Mouse (Mus musculus): ENCODE measurements around the gene Zfp639. TPM values are rescaled to one million over a fixed set of nuclear protein-coding genes. Genes with fewer than 3 reads are reported as not detected.

Gene Zfp639
- total and polyA plus RNA-seq, 3 experiments: 34.1 to 302 (median 35.4) TPM

GRCm38 (mm10) chr3:32508666-32509324 lies 1.3 kb upstream of the Zfp639 start (continued):
- TF ChIP-seq JUND (IDR thresholded peaks at IDR 0.05; ENCODE audit: low read depth, low read length) (no peak), ZNF384 (IDR thresholded peaks at IDR 0.05; ENCODE audit: low read depth, low read length) (0 out of 2 replicates have a peak, but pooled peaks have one; percentile 14), ZC3H11A (IDR thresholded peaks at IDR 0.05; ENCODE audit: low read depth, low read length) (peak; percentile 90), E2F4 (IDR thresholded peaks at IDR 0.05; ENCODE audit: borderline replicate concordance, low read depth, low read length) (no peak), UBTF (IDR thresholded peaks at IDR 0.05; ENCODE audit: borderline replicate concordance, insufficient read depth, low read depth, low read length) (no peak), GATA1 (IDR thresholded peaks at IDR 0.05; ENCODE audit: low read depth, low read length) (no peak), POLR2AphosphoS2 (IDR thresholded peaks at IDR 0.05; ENCODE audit: low read length) (no peak), KAT2A (conservative IDR thresholded peaks at IDR 0.05; ENCODE audit: low read depth, low read length) (no peak), NRF1 (IDR thresholded peaks at IDR 0.05; ENCODE audit: insufficient read depth, low read depth, low read length, poor library complexity, severe bottlenecking) (no peak), CHD2 (IDR thresholded peaks at IDR 0.05; ENCODE audit: low read length) (no peak), TCF12 (IDR thresholded peaks at IDR 0.05; ENCODE audit: low read depth, low read length) (no peak), NELFE (IDR thresholded peaks at IDR 0.05; ENCODE audit: low read depth, low read length) (no peak), HCFC1 (IDR thresholded peaks at IDR 0.05; ENCODE audit: low read depth, low read length) (0 out of 2 replicates have a peak, but pooled peaks have one; percentile 36), SMC3 (IDR thresholded peaks at IDR 0.05; ENCODE audit: low read depth, low read length) (peak; percentile 96), MAFK (IDR thresholded peaks at IDR 0.05; ENCODE audit: borderline replicate concordance, low read depth, low read length) (no peak), BHLHE40 (IDR thresholded peaks at IDR 0.05; ENCODE audit: borderline replicate concordance, low read depth, low read length) (no peak), MYB (IDR thresholded peaks at IDR 0.05; ENCODE audit: low read depth, low read length) (no peak), EP300 (IDR thresholded peaks at IDR 0.05; ENCODE audit: low read depth in 1 of 2, low read length in 2 of 2) (no peak), MYC (IDR thresholded peaks at IDR 0.05; ENCODE audit: low read depth, low read length) (no peak), CHD1 (IDR thresholded peaks at IDR 0.05; ENCODE audit: low read depth, low read length) (no peak), MXI1 (IDR thresholded peaks at IDR 0.05; ENCODE audit: low read depth, low read length) (peak; percentile 69), CTCF (IDR thresholded peaks at IDR 0.05 in 2 of 3, conservative IDR thresholded peaks at IDR 0.05 in 1 of 3; ENCODE audit: control insufficient read depth in 1 of 3, insufficient read depth in 1 of 3, low read depth in 2 of 3, low read length in 3 of 3, poor library complexity in 1 of 3, severe bottlenecking in 1 of 3) (peak; percentile 68 to 93 (median 82)), MAZ (IDR thresholded peaks at IDR 0.05; ENCODE audit: low read depth, low read length) (peak; percentile 28; the same call in 1 of the 2 replicates)
